Mouse (Mus musculus) small intestine, adult 2 months (tissue): ENCODE measurements around the gene Rps11. TPM values are rescaled to one million over a fixed set of nuclear protein-coding genes. Genes with fewer than 3 reads are reported as not detected.
"Not testable (repeated sequence)": the region's sequence is repeated elsewhere in the genome, so short reads cannot be mapped to it uniquely, and the experiment has no call there.

ENCODE experiments used
- H3K27ac ChIP-seq: fragments of 200-500 bp; 2 replicates; pipeline ENCODE4 v1.5.1; 2012; ENCODE audit warnings: low read depth, low read length, control low read depth, inconsistent platforms; ENCODE audit not compliant: insufficient read depth
- H3K27me3 ChIP-seq: fragments of 200-500 bp; 2 replicates; pipeline ENCODE4 v1.6.1; 2012; ENCODE audit warnings: mild to moderate bottlenecking, moderate library complexity, low read length, inconsistent platforms; ENCODE audit not compliant: control insufficient read depth, insufficient read depth
- H3K36me3 ChIP-seq: fragments of 200-500 bp; 2 replicates; pipeline ENCODE4 v1.6.1; 2012; ENCODE audit warnings: mild to moderate bottlenecking, low read length, control low read depth, inconsistent platforms; ENCODE audit not compliant: control insufficient read depth, insufficient read depth
- H3K4me1 ChIP-seq: fragments of 200-500 bp; 2 replicates; pipeline ENCODE4 v1.6.1; 2012; ENCODE audit warnings: low read length, inconsistent platforms, mixed read lengths; ENCODE audit not compliant: control insufficient read depth, insufficient read depth, insufficient read length
- H3K4me3 ChIP-seq: fragments of 200-500 bp; 2 replicates; pipeline ENCODE4 v1.5.1; 2012; ENCODE audit warnings: low read depth, mild to moderate bottlenecking, control low read depth, inconsistent platforms, low read length, moderate library complexity
- CTCF ChIP-seq: fragments of 200-500 bp; IDR thresholded peaks from 2 replicates; pipeline ENCODE4 v1.5.1; 2012; ENCODE audit warnings: low read depth, mild to moderate bottlenecking, control low read depth, inconsistent platforms, low read length, moderate library complexity, mixed read lengths; ENCODE audit not compliant: insufficient replicate concordance, insufficient read length; ENCODE audit errors: extremely low read depth
- POLR2A ChIP-seq: fragments of 200-500 bp; IDR thresholded peaks from 2 replicates; pipeline ENCODE4 v1.6.1; 2012; ENCODE audit warnings: low read depth, mild to moderate bottlenecking, control low read depth, inconsistent platforms, low read length, moderate library complexity
- WGBS: fragments of 180-500 bp; shearing (Covaris S2); methylation state at CpG from one replicate; pipeline ENCODE4 v1.1.7; 2018; 5-methylcytosine and 5-hydroxymethylcytosine counted together
- polyA plus RNA-seq: library from polyadenylated mRNA; depleted of rRNA; stranded (reverse); fragments of >200 nt; gene quantifications from 2 replicates; pipeline ENCODE4 v1.2.3, GENCODE M21; 2012

The Rps11 gene
- polyA plus RNA-seq, 1 experiment = 207 TPM

DNA sequence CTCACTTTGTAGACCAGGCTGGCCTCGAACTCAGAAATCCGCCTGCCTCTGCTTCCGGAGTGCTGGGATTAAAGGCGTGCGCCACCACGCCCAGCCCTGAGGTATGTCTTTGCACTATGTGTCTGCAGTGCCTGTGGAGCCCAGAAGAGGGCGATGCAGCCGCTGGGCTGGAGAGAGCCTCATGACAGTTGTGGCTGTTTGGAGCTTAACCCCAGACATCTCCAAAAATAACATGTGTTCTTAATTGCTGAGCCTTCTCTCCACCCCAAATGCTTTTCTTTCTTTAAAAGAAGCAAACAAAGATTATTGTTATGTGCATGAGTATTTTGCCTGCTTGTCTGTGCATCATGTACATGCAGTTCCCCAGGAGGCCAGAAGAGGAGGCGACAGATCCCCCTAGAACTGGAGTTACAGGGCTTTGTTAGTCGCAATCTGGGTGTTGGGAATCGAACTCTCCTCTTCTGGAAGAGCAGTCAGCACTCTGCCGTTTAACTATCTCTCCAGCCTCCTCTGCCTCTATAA, 30.8 kb upstream of the Rps11 start:
- 63% methylated on average over 12 of the region's 12 CpGs for WGBS
- Histone ChIP-seq H3K4me1 (peaks cover 7% of the 10 kb centered on the region), H3K4me3 (peak overlapping the region; percentile 38), H3K27ac (peak overlapping the region; percentile 40; the same call in 1 of the 2 replicates), H3K27me3 (no peaks in the 10 kb centered on the region), H3K36me3 (0 out of 2 replicates have a peak, but pooled peaks cover 2% of the 10 kb centered on the region)
- TF ChIP-seq CTCF = peak; percentile 56; the same call in 1 of the 2 replicates
- TF ChIP-seq POLR2A = no peak

DNA sequence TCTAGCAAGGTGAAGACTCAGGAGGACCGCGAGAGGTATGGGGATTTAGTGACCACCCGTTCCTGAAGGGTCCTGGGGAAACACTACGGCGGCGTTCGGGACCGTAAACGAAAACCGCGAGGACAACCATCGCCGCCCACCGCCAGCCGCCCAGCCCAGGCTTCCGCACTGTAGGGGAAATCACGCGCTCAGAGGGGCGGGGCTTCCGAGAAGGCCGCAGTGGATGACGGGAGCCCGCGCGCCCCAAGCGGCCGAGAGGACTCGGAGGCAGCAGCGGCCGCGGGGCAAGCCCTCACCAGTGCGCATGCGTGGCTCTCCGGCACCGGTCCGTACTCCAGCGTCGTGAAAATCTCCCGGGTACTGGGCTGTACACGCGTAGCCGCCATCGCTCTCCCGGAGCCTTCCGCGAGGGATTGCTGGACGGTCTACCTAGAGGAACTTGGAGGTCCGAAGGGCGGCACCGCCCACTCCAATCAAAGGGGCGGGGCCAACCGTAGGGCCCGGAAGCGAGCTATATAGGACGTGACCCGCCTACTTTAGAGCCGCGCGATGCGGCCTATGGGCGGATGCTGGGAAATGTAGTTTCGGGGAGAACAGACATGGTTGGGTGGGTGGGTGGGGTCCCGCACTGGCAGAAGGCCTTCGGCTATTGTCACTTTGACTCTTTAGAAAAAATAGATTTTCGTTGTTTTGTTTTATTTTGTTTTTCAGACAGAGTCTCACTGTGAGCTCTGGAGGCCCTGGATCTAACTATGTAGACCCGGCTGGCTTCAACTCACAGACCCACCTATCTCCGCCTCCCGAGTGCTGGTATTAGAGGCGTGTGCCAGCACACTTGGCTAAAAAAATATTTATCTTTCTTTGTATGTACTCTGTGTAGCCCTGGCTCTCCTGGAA, 30.1 kb upstream of the Rps11 start, which contains the start of the genes Pih1d1 and Aldh16a1:
Pih1d1 (plus strand) TSS at position 208 of the 897 bp plus-strand sequence.
Aldh16a1 (minus strand) TSS at position 489 of the 897 bp plus-strand sequence.
- Histone ChIP-seq H3K4me3 (peak within 1 kb of the TSS; percentile 71), H3K27me3 (no peaks in the 10 kb centered on the region), H3K27ac (peak within 1 kb of the TSS; percentile 93), H3K36me3 (0 out of 2 replicates have a peak, but pooled peaks cover 2% of the 10 kb centered on the region), H3K4me1 (peaks cover 7% of the 10 kb centered on the region)
- TF ChIP-seq POLR2A (peak; percentile 97), CTCF (peak; percentile 52)
- 1% methylated on average over 69 of the region's 69 CpGs for WGBS

DNA sequence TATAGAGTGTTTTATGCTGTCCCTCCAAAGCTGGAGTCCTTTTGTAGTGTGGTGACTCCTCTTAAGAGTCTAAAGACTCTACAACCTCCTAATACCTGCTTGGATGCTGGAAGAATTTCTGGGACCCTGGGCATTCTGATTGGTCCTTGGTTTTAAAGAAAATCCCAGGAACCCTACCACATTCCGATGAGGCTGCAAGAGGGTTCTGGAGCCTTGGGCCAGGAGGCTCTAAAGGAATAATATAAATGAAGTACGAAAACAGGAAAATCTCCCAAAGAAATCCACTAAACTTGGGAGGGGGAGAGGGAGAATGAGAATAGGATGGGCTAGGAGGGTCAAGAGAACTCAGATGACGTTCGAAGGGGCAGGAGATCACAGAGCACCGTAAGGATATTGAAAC, 29.3 kb upstream of the Rps11 start:
- Histone ChIP-seq H3K27ac (peak overlapping the region; percentile 93), H3K4me3 (peak overlapping the region; percentile 71), H3K27me3 (no peaks in the 10 kb centered on the region), H3K4me1 (peaks cover 7% of the 10 kb centered on the region), H3K36me3 (no peaks in the 10 kb centered on the region)
- WGBS = 2% methylated on average over 5 of the region's 5 CpGs
- TF ChIP-seq CTCF (no peak), POLR2A (no peak)

DNA sequence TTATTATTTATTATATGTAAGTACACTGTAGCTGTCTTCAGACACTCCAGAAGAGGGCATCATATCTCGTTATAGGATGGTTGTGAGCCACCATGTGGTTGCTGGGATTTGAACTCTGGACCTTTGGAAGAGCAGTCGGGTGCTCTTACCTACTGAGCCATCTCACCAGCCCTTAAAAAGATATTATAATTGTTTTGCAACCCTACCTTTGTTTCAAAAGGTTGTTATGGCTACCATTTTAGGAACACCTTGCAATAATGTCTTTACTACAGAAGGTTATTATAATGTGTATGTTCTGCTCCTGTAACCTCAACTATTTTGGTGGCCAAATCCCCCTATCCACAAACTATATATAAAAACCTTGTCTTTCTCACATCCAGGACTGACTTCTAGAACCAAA, 28.8 kb upstream of the Rps11 start:
- not testable (repeated sequence) for H3K27me3 ChIP-seq, H3K4me1 ChIP-seq, H3K36me3 ChIP-seq, H3K4me3 ChIP-seq, H3K27ac ChIP-seq
- WGBS = 52% methylated on average over 2 of the region's 2 CpGs

DNA sequence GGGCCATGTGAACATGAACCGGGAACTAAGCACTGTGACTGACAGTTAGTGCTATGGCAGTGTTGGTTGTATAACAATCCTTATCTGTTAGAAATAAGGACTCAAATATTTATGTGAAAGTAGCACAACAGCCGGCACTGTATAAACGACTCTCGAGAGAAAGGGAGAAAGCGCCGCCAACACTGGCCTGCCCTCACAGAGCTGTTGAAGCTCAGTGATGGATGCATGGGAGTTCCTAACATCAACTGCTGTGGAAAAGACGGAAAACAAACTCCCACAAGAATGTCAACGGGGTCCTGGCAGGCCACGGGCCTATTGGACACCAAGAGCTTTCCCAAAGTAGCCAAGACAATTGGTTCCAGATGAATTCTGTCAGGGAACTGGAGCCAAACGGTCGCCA, 27.1 kb upstream of the Rps11 start:
- peak overlapping the region; percentile 41; the same call in 1 of the 2 replicates for H3K27ac ChIP-seq
- no peaks in the 10 kb centered on the region for H3K27me3 ChIP-seq
- no peak overlapping the region for H3K4me3 ChIP-seq
- H3K36me3 ChIP-seq = peaks cover 18% of the 10 kb centered on the region
- WGBS = 67% methylated on average over 11 of the region's 11 CpGs
- TF ChIP-seq CTCF (no peak), POLR2A (no peak)
- peaks cover 7% of the 10 kb centered on the region for H3K4me1 ChIP-seq

DNA sequence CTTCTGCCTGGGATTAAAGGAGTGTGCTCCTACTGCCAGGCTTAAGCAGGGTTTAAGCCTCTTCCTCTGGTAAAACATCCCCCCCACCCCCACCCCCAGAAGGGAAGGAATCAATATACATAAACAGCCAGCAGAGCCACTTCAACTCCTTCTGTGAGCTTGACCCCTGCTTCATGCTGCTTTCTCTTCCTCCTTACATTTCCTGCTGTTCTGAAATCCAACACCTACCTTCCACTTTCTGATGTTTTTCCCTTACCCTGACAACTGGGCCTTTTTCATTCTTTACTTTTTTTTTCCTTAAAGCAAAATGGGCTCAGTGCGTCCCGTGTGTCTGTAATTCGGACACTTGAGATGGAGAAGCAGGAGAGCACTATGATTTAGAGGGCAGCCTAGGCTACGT, 26.1 kb upstream of the Rps11 start:
- 74% methylated on average over 4 of the region's 4 CpGs for WGBS
- TF ChIP-seq POLR2A = no peak
- TF ChIP-seq CTCF = no peak
- H3K27me3 ChIP-seq = no peaks in the 10 kb centered on the region
- peaks cover 7% of the 10 kb centered on the region for H3K4me1 ChIP-seq
- peak overlapping the region; percentile 41 for H3K27ac ChIP-seq
- no peak overlapping the region for H3K4me3 ChIP-seq
- H3K36me3 ChIP-seq = peaks cover 27% of the 10 kb centered on the region

DNA sequence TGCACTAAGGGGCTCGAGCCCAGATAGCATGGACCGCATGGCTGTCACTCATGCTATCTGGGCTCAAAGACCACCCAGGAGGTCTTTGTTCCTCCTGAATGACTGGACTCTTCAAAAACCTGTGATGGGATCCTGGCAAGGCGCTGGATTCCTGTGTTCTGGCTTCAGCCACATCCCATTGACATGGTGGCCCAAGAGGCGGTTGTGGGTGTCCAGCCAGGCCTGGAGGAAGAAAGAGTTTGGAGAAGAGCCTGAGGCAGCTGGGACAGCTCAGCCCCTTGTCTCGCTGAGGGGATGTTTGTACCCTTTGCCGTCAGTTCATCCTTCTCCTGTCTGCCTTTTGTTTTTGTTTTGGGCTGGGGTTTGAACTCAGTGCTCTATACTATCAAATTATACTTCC, 25.3 kb upstream of the Rps11 start:
- no peaks in the 10 kb centered on the region for H3K27me3 ChIP-seq
- no peak overlapping the region for H3K4me3 ChIP-seq
- TF ChIP-seq POLR2A = no peak
- TF ChIP-seq CTCF = no peak
- peaks cover 3% of the 10 kb centered on the region; the same call in 1 of the 2 replicates for H3K4me1 ChIP-seq
- H3K36me3 ChIP-seq = peaks cover 35% of the 10 kb centered on the region
- 81% methylated on average over 6 of the region's 6 CpGs for WGBS
- peak overlapping the region; percentile 32 for H3K27ac ChIP-seq
